Mouse (Mus musculus) layer of hippocampus, adult 8-10 months (tissue): Measurements from ENCODE around the gene Snrpe. TPM values are rescaled to one million over a fixed set of nuclear protein-coding genes. Genes with fewer than 3 reads are reported as not detected.

Experiments
- total RNA-seq, 4 experiments: library from RNA; stranded (reverse); gene quantifications; 2 replicates each; pipeline ENCODE4 v1.2.4; 2022

Gene Snrpe
- total RNA-seq, 4 experiments from 2014 or later: 52.8 to 74.8 (median 64.8) TPM

Other genes with a start within 250 kb of the Snrpe start
- gene Etnk2, start 246.7 kb downstream of the Snrpe start, total RNA-seq: 1 to 10 TPM; 2.0 to 3.3 (median 2.5) TPM
- gene Sox13, start 185.9 kb downstream of the Snrpe start, total RNA-seq: 10 to 100 TPM in 1 of 4 experiments, 1 to 10 TPM in 3; 9.3 to 13.7 (median 9.4) TPM
- gene Zbed6, start 50.6 kb upstream of the Snrpe start, total RNA-seq: 10 to 100 TPM in 1 of 4 experiments, 1 to 10 TPM in 3; 6.4 to 10.8 (median 8.5) TPM
- gene Gm38394, start 51.0 kb upstream of the Snrpe start, total RNA-seq: 10 to 100 TPM; 21.9 to 34.1 (median 30.1) TPM
- not detected for gene Lax1, start 79.8 kb upstream of the Snrpe start, total RNA-seq
- gene Atp2b4, start 190.8 kb upstream of the Snrpe start, total RNA-seq: 100 to 1,000 TPM in 1 of 4 experiments, 10 to 100 TPM in 3; 85.7 to 102 (median 91.8) TPM